Mouse (Mus musculus) midbrain, embryonic 11.5 days (tissue): ENCODE measurements at regions not wholly inside any gene's neighbourhood (a gene's known extent, or its start where the extent isn't known, plus 50 kb on each side); places are given as distances from the start of the nearest gene placed in this dataset.

Experiments used
- ATAC-seq: fragments of 200-750 bp; cut with Nextera tagmentation; 2 replicates; pipeline ENCODE4 v1.8.0; 2017; ENCODE audit warnings: moderate TSS enrichment, moderate library complexity; ENCODE audit not compliant: low FRiP score
- DNase-seq: peaks from one replicate; pipeline ENCODE4 v3.0.0; 2015; ENCODE audit warnings: low spot score; ENCODE audit errors: missing footprints
- H3K27ac ChIP-seq: fragments of 300-500 bp; sonication (generic); 2 replicates; pipeline ENCODE4 v1.5.1; 2014; ENCODE audit warnings: low read depth, low read length
- H3K27me3 ChIP-seq: fragments of 300-500 bp; sonication (generic); 2 replicates; pipeline ENCODE4 v1.6.1; 2014; ENCODE audit warnings: mild to moderate bottlenecking, low read length, moderate library complexity, mixed read lengths; ENCODE audit not compliant: control insufficient read depth, insufficient read depth
- H3K36me3 ChIP-seq: fragments of 300-500 bp; sonication (generic); 2 replicates; pipeline ENCODE4 v1.6.1; 2014; ENCODE audit warnings: mild to moderate bottlenecking, low read length, moderate library complexity, mixed read lengths; ENCODE audit not compliant: control insufficient read depth, insufficient read depth
- H3K4me1 ChIP-seq: fragments of 300-500 bp; sonication (generic); 2 replicates; pipeline ENCODE4 v1.6.1; 2014; ENCODE audit warnings: low read length; ENCODE audit not compliant: control insufficient read depth, insufficient read depth
- H3K4me2 ChIP-seq: fragments of 300-500 bp; sonication (generic); 2 replicates; pipeline ENCODE4 v1.6.1; 2014; ENCODE audit warnings: mild to moderate bottlenecking, moderate library complexity
- H3K4me3 ChIP-seq: fragments of 300-500 bp; sonication (generic); 2 replicates; pipeline ENCODE4 v1.5.1; 2014; ENCODE audit warnings: low read depth, low read length
- H3K9ac ChIP-seq: fragments of 300-500 bp; sonication (generic); 2 replicates; pipeline ENCODE4 v1.6.1; 2014; ENCODE audit warnings: low read length
- H3K9me3 ChIP-seq: fragments of 300-500 bp; sonication (generic); 2 replicates; pipeline ENCODE4 v1.6.1; 2016; ENCODE audit warnings: low read length; ENCODE audit not compliant: control insufficient read depth
- WGBS: fragments of 180-500 bp; shearing (Covaris S2); extraction: QIAGEN DNeasy Blood & Tissue Kit; methylation state at CpG from one replicate; pipeline ENCODE4 v1.1.7; 2014; 5-methylcytosine and 5-hydroxymethylcytosine counted together

- H3K36me3 ChIP-seq: no peaks in the 10 kb centered on the region
- H3K27me3 ChIP-seq: no peaks in the 10 kb centered on the region
- H3K4me1 ChIP-seq: no peaks in the 10 kb centered on the region
- H3K9ac ChIP-seq: no peak overlapping the region
- DNase-seq (peak; percentile 14), ATAC-seq (no peak)
- 79% methylated on average over 5 of the region's 5 CpGs for WGBS
- no peak overlapping the region for H3K4me3 ChIP-seq
- no peak overlapping the region for H3K4me2 ChIP-seq
- H3K27ac ChIP-seq: no peak overlapping the region
- H3K9me3 ChIP-seq: no peaks in the 10 kb centered on the region
Observed at GRCm38 (mm10) chr6:55627228-55627627, 53.8 kb downstream of the Neurod6 start.

- DNase-seq (no peak), ATAC-seq (no peak)
- Histone ChIP-seq H3K27ac (no peak overlapping the region), H3K36me3 (no peaks in the 10 kb centered on the region), H3K4me2 (no peak overlapping the region), H3K27me3 (no peaks in the 10 kb centered on the region), H3K9me3 (no peaks in the 10 kb centered on the region), H3K4me1 (no peaks in the 10 kb centered on the region; the same call in 1 of the 2 replicates), H3K4me3 (no peak overlapping the region), H3K9ac (no peak overlapping the region)
- WGBS: 91% methylated on average over 3 of the region's 3 CpGs
Observed at GRCm38 (mm10) chr6:55620366-55620765, 60.7 kb downstream of the Neurod6 start.

- DNase-seq (no peak), ATAC-seq (no peak)
- H3K9ac ChIP-seq: no peak overlapping the region
- no peak overlapping the region for H3K4me3 ChIP-seq
- H3K9me3 ChIP-seq: no peaks in the 10 kb centered on the region
- no peak overlapping the region for H3K27ac ChIP-seq
- H3K4me2 ChIP-seq: no peak overlapping the region
- WGBS: 72% methylated on average over 13 of the region's 13 CpGs
- H3K36me3 ChIP-seq: no peaks in the 10 kb centered on the region
- no peaks in the 10 kb centered on the region; the same call in 1 of the 2 replicates for H3K4me1 ChIP-seq
- H3K27me3 ChIP-seq: no peaks in the 10 kb centered on the region
Observed at GRCm38 (mm10) chr6:55617922-55618481, 63.1 kb downstream of the Neurod6 start.

GRCm38 (mm10) chr6:55610395-55610794 is 70.7 kb downstream of the Neurod6 start:
- Histone ChIP-seq H3K9ac (no peak overlapping the region), H3K9me3 (no peaks in the 10 kb centered on the region), H3K27me3 (no peaks in the 10 kb centered on the region), H3K27ac (no peak overlapping the region), H3K36me3 (no peaks in the 10 kb centered on the region), H3K4me1 (no peaks in the 10 kb centered on the region), H3K4me2 (no peak overlapping the region), H3K4me3 (no peak overlapping the region)
- WGBS: 81% methylated on average over 3 of the region's 3 CpGs
- DNase-seq (no peak), ATAC-seq (no peak)

GRCm38 (mm10) chr6:55609976-55610375 is 71.1 kb downstream of the Neurod6 start:
- 87% methylated on average over 1 of the region's 1 CpGs for WGBS
- Histone ChIP-seq H3K9ac (no peak overlapping the region), H3K9me3 (no peaks in the 10 kb centered on the region), H3K36me3 (no peaks in the 10 kb centered on the region), H3K27me3 (no peaks in the 10 kb centered on the region), H3K27ac (no peak overlapping the region), H3K4me1 (no peaks in the 10 kb centered on the region), H3K4me3 (no peak overlapping the region), H3K4me2 (no peak overlapping the region)
- DNase-seq (no peak), ATAC-seq (no peak)

- ATAC-seq (no peak), DNase-seq (no peak)
- Histone ChIP-seq H3K9me3 (no peaks in the 10 kb centered on the region), H3K27me3 (no peaks in the 10 kb centered on the region), H3K27ac (no peak overlapping the region), H3K9ac (no peak overlapping the region), H3K4me3 (no peak overlapping the region), H3K4me1 (no peaks in the 10 kb centered on the region), H3K36me3 (no peaks in the 10 kb centered on the region), H3K4me2 (no peak overlapping the region)
- 87% methylated on average over 1 of the region's 1 CpGs for WGBS
Observed at GRCm38 (mm10) chr6:55609053-55609452, 72.0 kb downstream of the Neurod6 start.

- no peak overlapping the region for H3K27ac ChIP-seq
- ATAC-seq: no peak
- WGBS: 89% methylated on average over 4 of the region's 4 CpGs
- H3K9ac ChIP-seq: no peak overlapping the region
- H3K4me3 ChIP-seq: no peak overlapping the region
- no peaks in the 10 kb centered on the region for H3K4me1 ChIP-seq
- H3K9me3 ChIP-seq: no peaks in the 10 kb centered on the region
- no peaks in the 10 kb centered on the region for H3K36me3 ChIP-seq
- no peak for DNase-seq
- no peaks in the 10 kb centered on the region for H3K27me3 ChIP-seq
- H3K4me2 ChIP-seq: no peak overlapping the region
Observed at GRCm38 (mm10) chr6:55597088-55597487, 84.0 kb downstream of the Neurod6 start.

GRCm38 (mm10) chr6:55592126-55592525 is 88.9 kb downstream of the Neurod6 start:
- H3K27ac ChIP-seq: no peak overlapping the region
- no peak overlapping the region for H3K4me2 ChIP-seq
- DNase-seq (no peak), ATAC-seq (no peak)
- no peak overlapping the region for H3K4me3 ChIP-seq
- WGBS: 92% methylated on average over 4 of the region's 4 CpGs
- no peaks in the 10 kb centered on the region for H3K27me3 ChIP-seq
- H3K36me3 ChIP-seq: no peaks in the 10 kb centered on the region
- no peak overlapping the region for H3K9ac ChIP-seq
- no peaks in the 10 kb centered on the region for H3K9me3 ChIP-seq
- H3K4me1 ChIP-seq: no peaks in the 10 kb centered on the region

GRCm38 (mm10) chr6:55581106-55581505 is 100.0 kb downstream of the Neurod6 start:
- ATAC-seq (no peak), DNase-seq (no peak)
- no peak overlapping the region for H3K4me2 ChIP-seq
- H3K9me3 ChIP-seq: no peaks in the 10 kb centered on the region
- H3K9ac ChIP-seq: no peak overlapping the region
- no peaks in the 10 kb centered on the region for H3K36me3 ChIP-seq
- H3K27ac ChIP-seq: no peak overlapping the region
- no peaks in the 10 kb centered on the region for H3K27me3 ChIP-seq
- WGBS: 64% methylated on average over 6 of the region's 6 CpGs
- no peaks in the 10 kb centered on the region for H3K4me1 ChIP-seq
- no peak overlapping the region for H3K4me3 ChIP-seq
